Mouse (Mus musculus): ENCODE results near the gene Ppp1r32. TPM values are rescaled to one million over a fixed set of nuclear protein-coding genes. Genes with fewer than 3 reads are reported as not detected.
A peak's percentile ranks its signal among the peaks of the same experiment; 100 is the strongest.

Gene Ppp1r32
- polyA plus RNA-seq, 1 experiment = not detected

DNA sequence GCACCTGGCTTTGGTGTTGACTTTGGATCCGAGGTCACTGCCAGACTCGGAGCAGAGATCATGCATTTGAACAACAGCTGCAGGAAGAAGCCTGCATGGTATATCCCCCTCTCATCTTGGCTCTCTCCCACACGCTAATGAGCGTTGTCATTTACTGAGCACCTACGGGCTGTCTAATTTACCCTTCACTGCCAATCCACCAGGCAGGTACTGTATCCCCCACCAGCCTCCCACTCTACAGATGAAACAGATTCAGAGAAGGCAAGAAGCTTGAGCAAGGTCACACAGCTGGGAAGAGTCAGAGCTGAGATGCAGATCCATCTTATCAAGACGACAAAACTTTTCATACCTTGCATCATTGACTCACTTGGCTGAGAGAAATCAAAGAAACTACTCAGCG is 21.1 kb downstream of the Ppp1r32 start:
- no peak overlapping the region for H3K27ac ChIP-seq (ENCODE audit: insufficient read depth, low read length)
- H3K4me1 ChIP-seq (ENCODE audit: control insufficient read depth, insufficient read depth, low read length) = 0 out of 2 replicates have a peak, but pooled peaks cover 2% of the 10 kb centered on the region
- no peak overlapping the region for H3K4me3 ChIP-seq (ENCODE audit: insufficient read depth, low read length)
- TF ChIP-seq CTCF (IDR thresholded peaks at IDR 0.05; ENCODE audit: borderline replicate concordance, insufficient read depth, low read length) (no peak), POLR2A (IDR thresholded peaks at IDR 0.05; ENCODE audit: low read depth, low read length) (no peak)

DNA sequence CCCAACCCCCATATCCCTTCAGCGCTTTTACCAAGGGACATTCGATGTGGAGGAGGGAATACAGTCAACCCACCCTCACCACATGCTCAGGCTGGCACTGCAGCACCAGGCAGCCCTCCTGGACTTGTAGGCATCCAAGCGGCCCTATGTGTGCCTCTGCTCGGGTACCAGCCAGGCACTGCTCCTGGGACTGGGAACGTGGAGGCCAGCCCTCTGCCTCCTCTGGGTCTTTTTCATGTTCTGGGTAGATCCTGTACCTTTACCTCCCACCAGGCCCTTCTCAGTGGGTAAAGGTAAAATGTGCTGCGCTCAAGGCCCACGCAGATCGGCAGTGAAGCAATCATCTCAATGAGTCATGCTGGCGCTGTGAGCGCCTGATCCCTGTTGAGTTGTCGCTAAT is 22.8 kb downstream of the Ppp1r32 start:
- TF ChIP-seq POLR2A (IDR thresholded peaks at IDR 0.05; ENCODE audit: low read depth, low read length) = no peak
- TF ChIP-seq CTCF (IDR thresholded peaks at IDR 0.05; ENCODE audit: borderline replicate concordance, insufficient read depth, low read length) = no peak
- H3K27ac ChIP-seq (ENCODE audit: insufficient read depth, low read length) = no peak overlapping the region
- H3K4me1 ChIP-seq (ENCODE audit: control insufficient read depth, insufficient read depth, low read length) = 0 out of 2 replicates have a peak, but pooled peaks cover 2% of the 10 kb centered on the region
- no peak overlapping the region for H3K4me3 ChIP-seq (ENCODE audit: insufficient read depth, low read length)

DNA sequence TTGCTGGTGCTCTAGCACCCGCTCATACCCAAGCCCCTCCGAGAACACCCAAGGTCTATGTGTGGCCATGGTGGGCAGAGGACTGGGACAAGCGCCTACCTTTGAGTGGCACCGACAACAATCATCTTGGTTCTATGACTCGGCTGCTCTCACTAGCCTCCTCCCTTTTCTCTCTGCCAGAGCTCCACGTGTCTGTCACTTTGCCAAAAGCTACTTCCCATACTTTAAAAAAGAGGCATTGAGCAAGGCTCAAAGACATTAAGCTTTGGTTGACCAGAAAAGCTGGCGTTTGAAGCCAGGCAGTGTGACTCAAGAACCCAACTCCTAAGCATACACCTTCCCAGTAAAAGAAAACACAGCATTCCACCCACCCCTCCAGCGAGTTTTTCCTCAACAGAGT is 24.6 kb downstream of the Ppp1r32 start:
- Histone ChIP-seq H3K4me3 (ENCODE audit: insufficient read depth, low read length) (no peak overlapping the region), H3K27ac (ENCODE audit: insufficient read depth, low read length) (no peak overlapping the region), H3K4me1 (ENCODE audit: control insufficient read depth, insufficient read depth, low read length) (0 out of 2 replicates have a peak, but pooled peaks cover 2% of the 10 kb centered on the region)
- TF ChIP-seq CTCF (IDR thresholded peaks at IDR 0.05; ENCODE audit: borderline replicate concordance, insufficient read depth, low read length) = no peak
- TF ChIP-seq POLR2A (IDR thresholded peaks at IDR 0.05; ENCODE audit: low read depth, low read length) = no peak

GRCm38 (mm10) chr19:10457484-10457800 is 25.3 kb downstream of the Ppp1r32 start:
- TF ChIP-seq POLR2A (IDR thresholded peaks at IDR 0.05; ENCODE audit: low read depth, low read length) (peak; percentile 62; the same call in 1 of the 2 replicates), CTCF (IDR thresholded peaks at IDR 0.05; ENCODE audit: borderline replicate concordance, insufficient read depth, low read length) (no peak)
- Histone ChIP-seq H3K27ac (ENCODE audit: insufficient read depth, low read length) (no peak overlapping the region), H3K4me1 (ENCODE audit: control insufficient read depth, insufficient read depth, low read length) (0 out of 2 replicates have a peak, but pooled peaks cover 2% of the 10 kb centered on the region), H3K4me3 (ENCODE audit: insufficient read depth, low read length) (no peak overlapping the region)

GRCm38 (mm10) chr19:10456752-10457483 is 25.8 kb downstream of the Ppp1r32 start, which contains the start of gene Lrrc10b:
Gene Lrrc10b, minus strand, starts transcription at chr19:10457473.
- peak within 1 kb of the TSS; percentile 18 for H3K4me3 ChIP-seq (ENCODE audit: insufficient read depth, low read length)
- TF ChIP-seq POLR2A (IDR thresholded peaks at IDR 0.05; ENCODE audit: low read depth, low read length) (no peak), CTCF (IDR thresholded peaks at IDR 0.05; ENCODE audit: borderline replicate concordance, insufficient read depth, low read length) (0 out of 2 replicates have a peak, but pooled peaks have one; percentile 10)
- 0 out of 2 replicates have a peak, but pooled peaks cover 2% of the 10 kb centered on the region for H3K4me1 ChIP-seq (ENCODE audit: control insufficient read depth, insufficient read depth, low read length)
- no peak within 1 kb of the TSS for H3K27ac ChIP-seq (ENCODE audit: insufficient read depth, low read length)

GRCm38 (mm10) chr19:10455437-10455806 is 27.3 kb downstream of the Ppp1r32 start:
- 0 out of 2 replicates have a peak, but pooled peaks cover 2% of the 10 kb centered on the region for H3K4me1 ChIP-seq (ENCODE audit: control insufficient read depth, insufficient read depth, low read length)
- H3K4me3 ChIP-seq (ENCODE audit: insufficient read depth, low read length) = no peak overlapping the region
- TF ChIP-seq CTCF (IDR thresholded peaks at IDR 0.05; ENCODE audit: borderline replicate concordance, insufficient read depth, low read length) = no peak
- no peak overlapping the region for H3K27ac ChIP-seq (ENCODE audit: insufficient read depth, low read length)

DNA sequence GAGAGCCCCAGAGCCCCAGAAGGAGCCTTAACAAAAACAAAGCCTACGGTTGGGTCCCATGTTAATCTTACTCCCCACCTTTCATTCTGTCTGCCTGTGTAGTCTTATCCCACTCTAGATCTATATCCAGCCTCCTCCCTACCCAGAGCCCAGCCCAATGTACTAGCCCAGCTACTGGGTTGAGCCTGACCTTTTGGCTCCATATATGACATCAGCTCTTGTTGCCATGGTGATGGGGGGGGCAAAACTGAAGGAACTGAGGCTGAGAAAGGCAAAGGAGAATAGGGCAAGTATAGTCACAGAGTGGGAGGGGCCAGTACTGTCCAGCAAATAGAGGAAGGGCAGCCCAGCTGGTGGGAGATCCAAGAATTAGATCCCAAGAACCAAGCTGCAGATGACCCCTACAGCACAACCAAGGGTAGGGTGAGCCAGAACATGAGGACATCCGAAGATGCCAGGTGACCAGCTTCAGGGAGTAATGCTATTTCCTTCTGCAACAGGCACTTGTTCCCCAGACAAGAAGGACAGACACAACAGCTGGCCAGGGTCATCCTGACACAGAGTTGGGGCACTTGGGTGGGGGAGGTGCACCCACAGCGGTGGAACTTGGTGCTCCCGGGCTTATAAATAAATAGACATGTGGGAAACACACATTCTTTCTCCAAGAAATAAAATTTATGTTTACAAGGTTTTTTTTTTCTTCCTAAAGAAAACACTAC is 27.9 kb downstream of the Ppp1r32 start:
- H3K4me3 ChIP-seq (ENCODE audit: insufficient read depth, low read length) = no peak overlapping the region
- no peak for TF ChIP-seq CTCF (IDR thresholded peaks at IDR 0.05; ENCODE audit: borderline replicate concordance, insufficient read depth, low read length)
- no peak for TF ChIP-seq POLR2A (IDR thresholded peaks at IDR 0.05; ENCODE audit: low read depth, low read length)

GRCm38 (mm10) chr19:10449708-10450107 is 33.0 kb downstream of the Ppp1r32 start:
- Histone ChIP-seq H3K27ac (ENCODE audit: insufficient read depth, low read length) (no peak overlapping the region), H3K4me1 (ENCODE audit: control insufficient read depth, insufficient read depth, low read length) (0 out of 2 replicates have a peak, but pooled peaks cover 2% of the 10 kb centered on the region), H3K4me3 (ENCODE audit: insufficient read depth, low read length) (no peak overlapping the region)
- TF ChIP-seq CTCF (IDR thresholded peaks at IDR 0.05; ENCODE audit: borderline replicate concordance, insufficient read depth, low read length) (peak; percentile 24; the same call in 1 of the 2 replicates), POLR2A (IDR thresholded peaks at IDR 0.05; ENCODE audit: low read depth, low read length) (no peak)

More for the DNA sequence above, 27.9 kb downstream of the Ppp1r32 start:
- 0 out of 2 replicates have a peak, but pooled peaks cover 3% of the 10 kb centered on the region for H3K4me1 ChIP-seq (ENCODE audit: control insufficient read depth, insufficient read depth, low read length)
- H3K27ac ChIP-seq (ENCODE audit: insufficient read depth, low read length) = no peak overlapping the region

- no peak for TF ChIP-seq POLR2A (IDR thresholded peaks at IDR 0.05; ENCODE audit: low read depth, low read length)
- TF ChIP-seq CTCF (IDR thresholded peaks at IDR 0.05; ENCODE audit: borderline replicate concordance, insufficient read depth, low read length) = no peak
- 0 out of 2 replicates have a peak, but pooled peaks cover 2% of the 10 kb centered on the region for H3K4me1 ChIP-seq (ENCODE audit: control insufficient read depth, insufficient read depth, low read length)
- H3K27ac ChIP-seq (ENCODE audit: insufficient read depth, low read length) = no peak overlapping the region
- H3K4me3 ChIP-seq (ENCODE audit: insufficient read depth, low read length) = no peak overlapping the region
These were observed 33.5 kb downstream of the Ppp1r32 start for GRCm38 (mm10) chr19:10449190-10449589.

DNA sequence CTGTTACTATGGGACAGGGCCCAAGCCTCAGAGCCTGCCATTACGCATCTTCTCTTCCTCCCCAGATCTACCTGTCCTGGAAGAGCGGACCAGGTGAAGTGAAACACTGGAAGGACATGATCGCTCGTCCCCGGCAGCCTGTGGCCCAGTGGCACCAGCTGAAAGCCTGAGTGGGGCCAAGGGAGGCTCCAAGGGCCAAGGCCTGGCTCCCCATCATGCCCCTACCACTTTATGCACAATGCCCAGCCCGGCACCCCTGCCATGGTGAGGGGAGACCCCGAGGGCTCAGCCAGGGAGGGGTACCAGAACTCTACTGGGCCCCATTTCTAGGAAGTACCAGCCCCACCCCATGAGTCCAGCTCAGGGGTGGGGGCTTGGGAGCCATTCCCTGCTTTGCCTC is 34.5 kb downstream of the Ppp1r32 start:
- TF ChIP-seq CTCF (IDR thresholded peaks at IDR 0.05; ENCODE audit: borderline replicate concordance, insufficient read depth, low read length) (no peak), POLR2A (IDR thresholded peaks at IDR 0.05; ENCODE audit: low read depth, low read length) (no peak)
- H3K4me1 ChIP-seq (ENCODE audit: control insufficient read depth, insufficient read depth, low read length) = 0 out of 2 replicates have a peak, but pooled peaks cover 2% of the 10 kb centered on the region
- no peak overlapping the region for H3K27ac ChIP-seq (ENCODE audit: insufficient read depth, low read length)
- H3K4me3 ChIP-seq (ENCODE audit: insufficient read depth, low read length) = no peak overlapping the region
